Mouse (Mus musculus) embryonic facial prominence, embryonic 13.5 days (tissue): Measurements from ENCODE around the gene Ctdspl2. TPM values are rescaled to one million over a fixed set of nuclear protein-coding genes. Genes with fewer than 3 reads are reported as not detected.

Experiments used
- microRNA-seq: library from miRNA; unstranded; fragments of <30 nt; microRNA quantifications from one replicate; pipeline ENCODE4, GENCODE M21; 2016
- polyA plus RNA-seq: library from polyadenylated mRNA; unstranded; fragments of >200 nt; fragmentation: Nextera tagmentation; extraction: Ambion mirVana; gene quantifications from 2 replicates; pipeline ENCODE4 v1.2.1, GENCODE M21; 2015

Ctdspl2 gene
- polyA plus RNA-seq, 1 experiment from 2014 or later = 66.5 TPM

Small RNAs within 50 kb of the gene (microRNA-seq; reads per million reads assigned to microRNA genes)
- gene Gm47314 = not detected

Other genes starting within 250 kb of the Ctdspl2 start
- gene Frmd5, start 148.9 kb upstream of the Ctdspl2 start, polyA plus RNA-seq = 2.3 and 3.1 TPM in 2 replicates
- gene Casc4, start 89.0 kb upstream of the Ctdspl2 start, polyA plus RNA-seq = 23.4 and 26.7 TPM in 2 replicates
- gene Mageb3, start 91 bp downstream of the Ctdspl2 start, polyA plus RNA-seq = 0.22 and 0.25 TPM in 2 replicates
- 10.7 and 13.1 TPM in 2 replicates for gene Eif3j1, start 72.5 kb downstream of the Ctdspl2 start, polyA plus RNA-seq
- 9.1 and 10.1 TPM in 2 replicates for gene Spg11, start 162.4 kb downstream of the Ctdspl2 start, polyA plus RNA-seq
- gene B2m, start 191.7 kb downstream of the Ctdspl2 start, polyA plus RNA-seq = 239 and 303 TPM in 2 replicates
- not detected in 2 replicates for gene Trim69, start 204.7 kb downstream of the Ctdspl2 start, polyA plus RNA-seq
- gene Patl2, start 230.2 kb downstream of the Ctdspl2 start, polyA plus RNA-seq = not detected in 2 replicates
- not detected in 2 replicates for gene Terb2, start 230.3 kb downstream of the Ctdspl2 start, polyA plus RNA-seq